Mouse (Mus musculus) brain, embryonic 14.5 days (tissue): ENCODE measurements at regions not wholly inside any gene's neighbourhood (a gene's known extent, or its start where the extent isn't known, plus 50 kb on each side); places are given as distances from the start of the nearest gene placed in this dataset.

Experiments used
- CTCF ChIP-seq: fragments of 200-500 bp; IDR thresholded peaks from 2 replicates; pipeline ENCODE4 v1.5.1; 2012; ENCODE audit warnings: inconsistent platforms, mild to moderate bottlenecking, moderate library complexity, borderline replicate concordance; ENCODE audit not compliant: insufficient read depth, insufficient read length; ENCODE audit errors: extremely low read depth
- POLR2A ChIP-seq: fragments of 200-500 bp; IDR thresholded peaks from 2 replicates; pipeline ENCODE4 v1.6.1; 2012; ENCODE audit warnings: mild to moderate bottlenecking, inconsistent platforms, borderline replicate concordance; ENCODE audit not compliant: poor library complexity, insufficient read depth, insufficient read length, severe bottlenecking; ENCODE audit errors: extremely low read depth

- no peak for TF ChIP-seq CTCF
- no peak for TF ChIP-seq POLR2A
Measured at GRCm38 (mm10) chr10:21777103-21777502, 104.9 kb upstream of the Sgk1 start.
